Mouse (Mus musculus) neural tube, embryonic 11.5 days (tissue): ENCODE results near the gene Ccdc115. TPM values are rescaled to one million over a fixed set of nuclear protein-coding genes. Genes with fewer than 3 reads are reported as not detected.

ENCODE experiments used
- ATAC-seq: fragments of 200-750 bp; cut with Nextera tagmentation; 2 replicates; pipeline ENCODE4 v1.8.0; 2017; ENCODE audit warnings: moderate number of reproducible peaks, mild to moderate bottlenecking, moderate TSS enrichment, moderate library complexity; ENCODE audit not compliant: insufficient read depth, low FRiP score, low TSS enrichment
- DNase-seq: peaks from one replicate; pipeline ENCODE4 v3.0.0-alpha.2; 2015; ENCODE audit warnings: low spot score
- H3K27ac ChIP-seq: fragments of 300-500 bp; sonication (generic); 2 replicates; pipeline ENCODE4 v1.5.1; 2014; ENCODE audit warnings: low read depth, mild to moderate bottlenecking, low read length
- H3K27me3 ChIP-seq: fragments of 300-500 bp; sonication (generic); 2 replicates; pipeline ENCODE4 v1.6.1; 2014; ENCODE audit warnings: mild to moderate bottlenecking, low read length, mixed read lengths; ENCODE audit not compliant: control insufficient read depth, insufficient read depth
- H3K36me3 ChIP-seq: fragments of 300-500 bp; sonication (generic); 2 replicates; pipeline ENCODE4 v1.6.1; 2014; ENCODE audit warnings: mild to moderate bottlenecking, low read length, moderate library complexity, mixed read lengths; ENCODE audit not compliant: control insufficient read depth, insufficient read depth
- H3K4me1 ChIP-seq: fragments of 300-500 bp; sonication (generic); 2 replicates; pipeline ENCODE4 v1.6.1; 2014; ENCODE audit warnings: low read length, mixed read lengths; ENCODE audit not compliant: control insufficient read depth, insufficient read depth
- H3K4me2 ChIP-seq: fragments of 300-500 bp; sonication (generic); 2 replicates; pipeline ENCODE4 v1.6.1; 2014; ENCODE audit warnings: low read depth, mild to moderate bottlenecking, moderate library complexity
- H3K4me3 ChIP-seq: fragments of 300-500 bp; sonication (generic); 2 replicates; pipeline ENCODE4 v1.5.1; 2014; ENCODE audit warnings: low read depth, low read length
- H3K9ac ChIP-seq: fragments of 300-500 bp; sonication (generic); 2 replicates; pipeline ENCODE4 v1.6.1; 2014; ENCODE audit warnings: mild to moderate bottlenecking, low read length
- H3K9me3 ChIP-seq: fragments of 300-500 bp; sonication (generic); 2 replicates; pipeline ENCODE4 v1.6.1; 2016; ENCODE audit warnings: low read length; ENCODE audit not compliant: control insufficient read depth
- WGBS: fragments of 180-500 bp; shearing (Covaris S2); extraction: QIAGEN DNeasy Blood & Tissue Kit; methylation state at CpG from one replicate; pipeline ENCODE4 v1.1.7; 2014; 5-methylcytosine and 5-hydroxymethylcytosine counted together
- polyA plus RNA-seq: library from polyadenylated mRNA; unstranded; fragments of >200 nt; fragmentation: Nextera tagmentation; extraction: Ambion mirVana; gene quantifications from 2 replicates; pipeline ENCODE4 v1.2.1, GENCODE M21; 2014

Gene Ccdc115
- polyA plus RNA-seq, 1 experiment from 2014 or later, result 71.2 TPM

- H3K27ac ChIP-seq, result no peak overlapping the region
- under 1% methylated on average over 39 of the region's 43 CpGs for WGBS
Measured at GRCm38 (mm10) chr1:34472427-34473300, 33.2 kb upstream of the Ccdc115 start.

GRCm38 (mm10) chr1:34469801-34470200 is 30.3 kb upstream of the Ccdc115 start:
- H3K36me3 ChIP-seq, result no peaks in the 10 kb centered on the region
- DNase-seq (no peak), ATAC-seq (no peak)
- no peak overlapping the region for H3K9ac ChIP-seq
- 77% methylated on average over 5 of the region's 5 CpGs for WGBS
- no peak overlapping the region for H3K4me2 ChIP-seq
- H3K9me3 ChIP-seq, result no peaks in the 10 kb centered on the region
- peaks cover 3% of the 10 kb centered on the region; the same call in 1 of the 2 replicates for H3K4me1 ChIP-seq
- peaks cover 11% of the 10 kb centered on the region for H3K27me3 ChIP-seq
- H3K27ac ChIP-seq, result no peak overlapping the region
- no peak overlapping the region for H3K4me3 ChIP-seq

More at GRCm38 (mm10) chr1:34472427-34473300, 33.2 kb upstream of the Ccdc115 start:
- ATAC-seq (peak; percentile 45; the same call in 1 of the 2 replicates), DNase-seq (peak; percentile 44)
- Histone ChIP-seq H3K4me2 (peak overlapping the region; percentile 88), H3K9me3 (no peaks in the 10 kb centered on the region), H3K9ac (peak overlapping the region; percentile 56), H3K27me3 (peaks cover 11% of the 10 kb centered on the region), H3K36me3 (no peaks in the 10 kb centered on the region), H3K4me1 (peaks cover 3% of the 10 kb centered on the region; the same call in 1 of the 2 replicates), H3K4me3 (peak overlapping the region; percentile 42)

- Histone ChIP-seq H3K27ac (no peak overlapping the region), H3K9ac (no peak overlapping the region), H3K27me3 (peaks cover 11% of the 10 kb centered on the region), H3K36me3 (no peaks in the 10 kb centered on the region), H3K4me1 (peaks cover 3% of the 10 kb centered on the region; the same call in 1 of the 2 replicates), H3K4me2 (no peak overlapping the region), H3K9me3 (no peaks in the 10 kb centered on the region), H3K4me3 (no peak overlapping the region)
- WGBS, result 72% methylated on average over 4 of the region's 4 CpGs
- no peak for ATAC-seq
- DNase-seq, result no peak
Measured at GRCm38 (mm10) chr1:34468500-34468899, 29.0 kb upstream of the Ccdc115 start.

- WGBS, result 70% methylated on average over 3 of the region's 3 CpGs
- no peak for DNase-seq
Measured at GRCm38 (mm10) chr1:34468051-34468450, 28.6 kb upstream of the Ccdc115 start.

GRCm38 (mm10) chr1:34465445-34465844 is 26.0 kb upstream of the Ccdc115 start:
- no peak overlapping the region for H3K4me3 ChIP-seq
- H3K9ac ChIP-seq, result no peak overlapping the region
- no peaks in the 10 kb centered on the region for H3K9me3 ChIP-seq
- H3K27ac ChIP-seq, result no peak overlapping the region
- H3K36me3 ChIP-seq, result no peaks in the 10 kb centered on the region
- DNase-seq (no peak), ATAC-seq (no peak)
- WGBS, result 83% methylated on average over 6 of the region's 6 CpGs
- H3K27me3 ChIP-seq, result peaks cover 6% of the 10 kb centered on the region
- H3K4me2 ChIP-seq, result no peak overlapping the region
- H3K4me1 ChIP-seq, result no peaks in the 10 kb centered on the region

More at GRCm38 (mm10) chr1:34468051-34468450, 28.6 kb upstream of the Ccdc115 start:
- H3K36me3 ChIP-seq, result no peaks in the 10 kb centered on the region
- no peak overlapping the region for H3K27ac ChIP-seq
- H3K27me3 ChIP-seq, result peaks cover 11% of the 10 kb centered on the region
- no peak for ATAC-seq
- H3K9me3 ChIP-seq, result no peaks in the 10 kb centered on the region
- no peak overlapping the region for H3K4me2 ChIP-seq
- H3K4me3 ChIP-seq, result no peak overlapping the region
- no peak overlapping the region for H3K9ac ChIP-seq
- H3K4me1 ChIP-seq, result peaks cover 2% of the 10 kb centered on the region; the same call in 1 of the 2 replicates

- WGBS, result 89% methylated on average over 8 of the region's 8 CpGs
- Histone ChIP-seq H3K4me1 (no peaks in the 10 kb centered on the region), H3K4me3 (no peak overlapping the region), H3K9ac (no peak overlapping the region), H3K9me3 (no peaks in the 10 kb centered on the region), H3K27ac (no peak overlapping the region), H3K4me2 (no peak overlapping the region), H3K36me3 (no peaks in the 10 kb centered on the region), H3K27me3 (peaks cover 14% of the 10 kb centered on the region)
- ATAC-seq (no peak), DNase-seq (no peak)
Measured at GRCm38 (mm10) chr1:34464310-34464817, 24.9 kb upstream of the Ccdc115 start.

GRCm38 (mm10) chr1:34462766-34463165 is 23.3 kb upstream of the Ccdc115 start:
- Histone ChIP-seq H3K4me1 (no peaks in the 10 kb centered on the region), H3K4me2 (no peak overlapping the region), H3K27ac (no peak overlapping the region), H3K4me3 (no peak overlapping the region), H3K9me3 (no peaks in the 10 kb centered on the region), H3K27me3 (peaks cover 26% of the 10 kb centered on the region), H3K9ac (no peak overlapping the region), H3K36me3 (no peaks in the 10 kb centered on the region)
- 0 out of 2 replicates have a peak, but pooled peaks have one; percentile 13 for ATAC-seq
- 22% methylated on average over 7 of the region's 7 CpGs for WGBS
- peak; percentile 67 for DNase-seq

- DNase-seq, result no peak
- Histone ChIP-seq H3K9me3 (no peaks in the 10 kb centered on the region), H3K36me3 (no peaks in the 10 kb centered on the region), H3K4me3 (peak overlapping the region; percentile 53), H3K4me1 (no peaks in the 10 kb centered on the region), H3K27ac (no peak overlapping the region), H3K9ac (peak overlapping the region; percentile 45; the same call in 1 of the 2 replicates), H3K27me3 (peaks cover 31% of the 10 kb centered on the region), H3K4me2 (peak overlapping the region; percentile 85)
- WGBS, result 3% methylated on average over 15 of the region's 15 CpGs
- ATAC-seq, result no peak
Measured at GRCm38 (mm10) chr1:34460061-34460441, 20.6 kb upstream of the Ccdc115 start.
